Mouse (Mus musculus): ENCODE measurements around the gene Tmem59.

DNA sequence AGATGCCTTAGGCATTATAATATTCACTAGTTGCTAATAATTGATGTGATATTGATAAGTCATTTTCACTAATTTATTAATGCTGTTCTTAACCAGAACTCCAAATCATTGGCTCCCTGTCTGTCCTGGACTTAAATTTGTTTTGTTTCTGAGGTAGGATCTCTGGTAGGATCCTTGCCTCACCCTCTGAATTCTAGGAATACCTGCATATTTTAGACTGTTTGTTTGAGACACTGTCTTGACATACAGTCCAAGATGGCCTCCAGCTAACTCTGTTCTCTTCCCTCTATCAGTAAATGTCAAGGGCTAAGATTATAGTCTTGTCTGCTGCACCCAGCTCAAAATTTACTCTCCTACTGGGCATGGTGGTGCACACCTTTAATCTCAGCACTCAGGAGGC, 2.5 kb downstream of the Tmem59 start:
- TF ChIP-seq CTCF (IDR thresholded peaks at IDR 0.05; ENCODE audit: low read depth): no peak
- TF ChIP-seq EP300 (IDR thresholded peaks at IDR 0.05; ENCODE audit: low read depth): no peak
